Mouse (Mus musculus): ENCODE measurements around the gene Ankrd44.

- TF ChIP-seq CTCF (IDR thresholded peaks at IDR 0.05; ENCODE audit: borderline replicate concordance, insufficient read depth, low read depth, low read length): no peak
- TF ChIP-seq POLR2A (IDR thresholded peaks at IDR 0.05; ENCODE audit: borderline replicate concordance, insufficient read depth, low read length): no peak
These were observed 13.7 kb downstream of the Ankrd44 start for GRCm38 (mm10) chr1:54912290-54913062.
